Mouse (Mus musculus) lung, postnatal 0 days (tissue): ENCODE results near the gene E2f6. TPM values are rescaled to one million over a fixed set of nuclear protein-coding genes. Genes with fewer than 3 reads are reported as not detected.

Experiments used
- ATAC-seq: fragments of 200-750 bp; cut with Nextera tagmentation; 2 replicates; pipeline ENCODE4 v1.8.0; 2017; ENCODE audit warnings: moderate library complexity
- DNase-seq: peaks from one replicate; pipeline ENCODE4 v3.0.0-alpha.2; 2016; ENCODE audit warnings: low spot score
- H3K27ac ChIP-seq: fragments of 300-500 bp; sonication (generic); 2 replicates; pipeline ENCODE4 v1.5.1; 2014; ENCODE audit warnings: antibody characterized with exemption, mild to moderate bottlenecking, low read length, mixed read lengths
- H3K27me3 ChIP-seq: fragments of 300-500 bp; sonication (generic); replicated peaks from 2 replicates; pipeline ENCODE4 v1.6.1; 2014; ENCODE audit warnings: low read length, mixed read lengths; ENCODE audit not compliant: insufficient read depth
- H3K36me3 ChIP-seq: fragments of 300-500 bp; sonication (generic); 2 replicates; pipeline ENCODE4 v1.6.1; 2014; ENCODE audit warnings: low read length, mixed read lengths; ENCODE audit not compliant: insufficient read depth
- H3K4me1 ChIP-seq: fragments of 300-500 bp; sonication (generic); 2 replicates; pipeline ENCODE4 v1.6.1; 2014; ENCODE audit warnings: antibody characterized with exemption, low read depth, low read length, mixed read lengths; ENCODE audit not compliant: insufficient read depth
- H3K4me2 ChIP-seq: fragments of 300-500 bp; sonication (generic); replicated peaks from 2 replicates; pipeline ENCODE4 v1.6.1; 2014; ENCODE audit warnings: low read depth, mild to moderate bottlenecking, low read length, moderate library complexity, mixed read lengths
- H3K4me3 ChIP-seq: fragments of 300-500 bp; sonication (generic); 2 replicates; pipeline ENCODE4 v1.5.1; 2014; ENCODE audit warnings: low read depth, low read length
- H3K9ac ChIP-seq: fragments of 300-500 bp; sonication (generic); replicated peaks from 2 replicates; pipeline ENCODE4 v1.6.1; 2014; ENCODE audit warnings: low read depth, mild to moderate bottlenecking
- H3K9me3 ChIP-seq: fragments of 300-500 bp; sonication (generic); 2 replicates; pipeline ENCODE4 v1.6.1; 2016; ENCODE audit warnings: low read length, mixed read lengths
- CTCF ChIP-seq: IDR thresholded peaks from 2 replicates; pipeline ENCODE4 v1.5.1; 2016; ENCODE audit warnings: antibody characterized with exemption, mild to moderate bottlenecking
- EP300 ChIP-seq: IDR thresholded peaks from 2 replicates; pipeline ENCODE4 v1.6.1; 2016; ENCODE audit warnings: antibody characterized with exemption, mild to moderate bottlenecking, control low read depth
- WGBS: fragments of 180-500 bp; shearing (Covaris S2); extraction: QIAGEN DNeasy Blood & Tissue Kit; methylation state at CpG from one replicate; pipeline ENCODE4 v1.1.7; 2014; 5-methylcytosine and 5-hydroxymethylcytosine counted together
- polyA plus RNA-seq: library from polyadenylated mRNA; unstranded; fragments of >200 nt; fragmentation: Nextera tagmentation; extraction: Ambion mirVana; gene quantifications from 2 replicates; pipeline ENCODE4 v1.2.1, GENCODE M21; 2015

Gene E2f6
- polyA plus RNA-seq, 1 experiment from 2014 or later = 11.1 TPM

DNA sequence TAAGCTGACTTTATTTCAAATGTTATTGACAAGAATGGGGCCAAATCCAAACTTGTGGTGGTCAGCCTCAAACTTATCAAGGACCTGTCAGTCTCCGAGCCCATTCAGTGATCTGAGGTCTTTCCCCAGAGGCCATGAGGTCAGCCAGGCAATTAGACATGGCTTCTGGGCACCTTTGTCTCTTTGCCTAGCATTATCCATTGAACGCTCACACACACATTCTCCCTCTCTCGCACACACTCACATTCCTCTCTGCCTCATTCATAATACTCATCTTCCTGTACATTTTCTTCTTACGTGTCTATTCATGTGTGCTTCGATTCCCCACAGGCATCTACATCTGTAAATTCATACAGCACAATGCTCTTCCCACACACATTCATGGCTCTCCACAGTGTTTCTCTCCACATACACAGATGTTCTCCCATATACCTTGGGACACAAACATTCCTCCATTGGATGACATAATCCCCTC is 6.8 kb upstream of the E2f6 start:
- Histone ChIP-seq H3K4me1 (no peaks in the 10 kb centered on the region), H3K9ac (no peak overlapping the region), H3K9me3 (no peaks in the 10 kb centered on the region), H3K36me3 (no peaks in the 10 kb centered on the region), H3K27me3 (0 out of 2 replicates have a peak, but pooled peaks cover 4% of the 10 kb centered on the region), H3K4me2 (no peak overlapping the region), H3K27ac (no peak overlapping the region), H3K4me3 (no peak overlapping the region)
- WGBS = 71% methylated on average over 5 of the region's 5 CpGs
- TF ChIP-seq CTCF (no peak), EP300 (no peak)
- DNase-seq = no peak
- no peak for ATAC-seq

DNA sequence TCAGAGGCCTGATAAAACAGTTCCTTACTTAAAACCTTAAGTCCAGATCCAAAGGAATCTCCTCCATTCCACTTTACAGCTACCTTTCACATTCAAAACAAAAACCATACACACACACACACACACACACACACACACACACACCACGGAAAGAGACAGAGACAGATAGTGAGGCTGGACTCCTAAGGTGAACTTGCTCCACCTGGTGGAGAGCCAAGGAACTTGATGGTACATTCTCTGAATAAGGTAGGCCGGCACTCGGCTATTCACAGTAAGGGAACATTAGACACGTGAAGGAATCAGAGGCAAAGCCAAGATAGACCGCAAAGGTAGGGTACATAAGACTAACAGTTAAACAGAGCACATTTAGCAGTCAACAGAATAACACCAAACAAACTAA is 5.3 kb upstream of the E2f6 start:
- no peak overlapping the region for H3K4me3 ChIP-seq
- ATAC-seq (peak; percentile 68), DNase-seq (peak; percentile 86)
- no peak overlapping the region for H3K4me2 ChIP-seq
- H3K9ac ChIP-seq = no peak overlapping the region
- peak; percentile 95 for TF ChIP-seq CTCF
- TF ChIP-seq EP300 = no peak
- no peaks in the 10 kb centered on the region for H3K36me3 ChIP-seq
- no peaks in the 10 kb centered on the region for H3K27me3 ChIP-seq
- 7% methylated on average over 5 of the region's 5 CpGs for WGBS
- no peak overlapping the region for H3K27ac ChIP-seq
- H3K9me3 ChIP-seq = no peaks in the 10 kb centered on the region
- no peaks in the 10 kb centered on the region for H3K4me1 ChIP-seq

- Histone ChIP-seq H3K9me3 (no peaks in the 10 kb centered on the region), H3K27me3 (no peaks in the 10 kb centered on the region), H3K4me1 (peaks cover 5% of the 10 kb centered on the region; the same call in 1 of the 2 replicates), H3K4me3 (no peak overlapping the region), H3K4me2 (no peak overlapping the region), H3K27ac (no peak overlapping the region), H3K9ac (no peak overlapping the region), H3K36me3 (no peaks in the 10 kb centered on the region)
- TF ChIP-seq EP300 (no peak), CTCF (peak; percentile 79)
- 46% methylated on average over 3 of the region's 3 CpGs for whole genome bisulfite sequencing
- DNase-seq (peak; percentile 84), ATAC-seq (peak; percentile 71)
Observed at GRCm38 (mm10) chr12:16808045-16808444, 2.7 kb upstream of the E2f6 start.

- ATAC-seq (0 out of 2 replicates have a peak, but pooled peaks have one; percentile 5), DNase-seq (no peak)
- TF ChIP-seq CTCF (no peak), EP300 (no peak)
- peaks cover 5% of the 10 kb centered on the region; the same call in 1 of the 2 replicates for H3K4me1 ChIP-seq
- H3K27ac ChIP-seq = no peak overlapping the region
- no peaks in the 10 kb centered on the region for H3K9me3 ChIP-seq
- 1% methylated on average over 15 of the region's 15 CpGs for WGBS
- no peaks in the 10 kb centered on the region for H3K36me3 ChIP-seq
- H3K9ac ChIP-seq = peak overlapping the region; percentile 68
- no peaks in the 10 kb centered on the region for H3K27me3 ChIP-seq
- peak overlapping the region; percentile 80 for H3K4me3 ChIP-seq
- peak overlapping the region; percentile 82 for H3K4me2 ChIP-seq
Observed at GRCm38 (mm10) chr12:16811477-16811876, 714 bp downstream of the E2f6 start.

GRCm38 (mm10) chr12:16817147-16817546 is 6.4 kb downstream of the E2f6 start:
- H3K27ac ChIP-seq = no peak overlapping the region
- TF ChIP-seq EP300 (no peak), CTCF (no peak)
- no peak overlapping the region for H3K4me3 ChIP-seq
- DNase-seq (no peak), ATAC-seq (no peak)
- H3K27me3 ChIP-seq = no peaks in the 10 kb centered on the region
- H3K9me3 ChIP-seq = no peaks in the 10 kb centered on the region
- 86% methylated on average over 4 of the region's 4 CpGs for WGBS
- H3K36me3 ChIP-seq = 0 out of 2 replicates have a peak, but pooled peaks cover 8% of the 10 kb centered on the region
- no peak overlapping the region for H3K4me2 ChIP-seq
- H3K9ac ChIP-seq = no peak overlapping the region
- H3K4me1 ChIP-seq = no peaks in the 10 kb centered on the region

GRCm38 (mm10) chr12:16818513-16818912 is 7.8 kb downstream of the E2f6 start:
- WGBS = 52% methylated on average over 11 of the region's 11 CpGs

More at GRCm38 (mm10) chr12:16818513-16818912, 7.8 kb downstream of the E2f6 start:
- no peak overlapping the region for H3K4me2 ChIP-seq
- ATAC-seq (no peak), DNase-seq (no peak)
- H3K27me3 ChIP-seq = no peaks in the 10 kb centered on the region
- no peaks in the 10 kb centered on the region for H3K9me3 ChIP-seq
- H3K4me1 ChIP-seq = no peaks in the 10 kb centered on the region
- H3K36me3 ChIP-seq = peaks cover 13% of the 10 kb centered on the region; the same call in 1 of the 2 replicates
- no peak overlapping the region for H3K27ac ChIP-seq
- H3K9ac ChIP-seq = no peak overlapping the region
- H3K4me3 ChIP-seq = no peak overlapping the region
- TF ChIP-seq CTCF = no peak
- no peak for TF ChIP-seq EP300
